Mouse (Mus musculus): ENCODE data around the gene 1700080E11Rik.

DNA sequence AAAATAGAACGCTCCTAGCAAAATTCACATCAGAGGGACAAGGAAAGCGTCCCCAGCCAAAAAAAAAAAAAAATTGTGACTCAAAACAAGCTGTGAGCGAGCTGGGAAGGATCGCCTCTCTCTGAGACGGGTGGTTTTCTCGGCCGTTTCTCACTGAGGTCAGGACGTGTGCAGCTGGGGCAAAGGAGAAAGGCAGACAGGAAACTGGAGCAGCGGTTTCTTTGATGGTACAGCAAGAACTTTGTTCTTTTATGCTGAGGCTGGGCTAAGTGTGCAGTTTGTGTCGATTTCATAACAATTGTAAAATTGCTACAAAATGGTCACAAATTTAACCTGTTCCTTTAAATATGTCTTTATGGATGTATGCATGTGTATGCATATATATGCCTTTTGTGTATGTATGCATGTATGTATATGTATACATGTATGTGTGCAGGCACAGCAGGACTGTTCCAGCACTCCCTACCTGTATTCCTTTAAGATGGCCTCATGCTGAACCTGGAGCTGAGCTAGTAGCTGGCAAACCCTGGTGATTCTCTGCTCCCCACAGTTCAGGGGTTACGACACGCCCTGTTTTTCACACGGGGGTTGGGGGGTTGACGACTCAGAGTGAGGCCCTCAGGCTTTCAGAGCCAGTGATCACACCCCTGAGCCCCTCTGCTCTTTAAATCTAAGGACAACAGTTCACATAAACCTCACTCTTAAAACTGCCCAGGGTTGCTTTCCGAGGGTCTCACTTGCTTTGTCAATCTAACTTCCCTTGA, 43.9 kb downstream of the 1700080E11Rik start:
- TF ChIP-seq CTCF (IDR thresholded peaks at IDR 0.05), result no peak
- no peak for TF ChIP-seq EP300 (IDR thresholded peaks at IDR 0.05; ENCODE audit: insufficient read depth, low read depth, low read length)
- TF ChIP-seq POLR2A (IDR thresholded peaks at IDR 0.05; ENCODE audit: insufficient read depth, low read depth, low read length), result no peak
